Mouse (Mus musculus): ENCODE results near the gene Parvg. TPM values are rescaled to one million over a fixed set of nuclear protein-coding genes. Genes with fewer than 3 reads are reported as not detected.

Gene Parvg
- polyA plus RNA-seq, 1 experiment, result 1.4 TPM

GRCm38 (mm10) chr15:84337599-84337998 lies 13.8 kb downstream of the Parvg start:
- 59% methylated on average over 5 of the region's 5 CpGs for WGBS
- no peak for DNase-seq
- H3K27me3 ChIP-seq (ENCODE audit: control insufficient read depth, insufficient read depth, low read length), result no peaks in the 10 kb centered on the region
- no peak overlapping the region for H3K4me3 ChIP-seq (replicated peaks; ENCODE audit: insufficient read depth, low read depth, low read length)
- H3K4me1 ChIP-seq (ENCODE audit: control insufficient read depth, insufficient read depth, low read length), result no peaks in the 10 kb centered on the region
- TF ChIP-seq POLR2A (IDR thresholded peaks at IDR 0.05; ENCODE audit: borderline replicate concordance, insufficient read depth, low read length) (no peak), CTCF (IDR thresholded peaks at IDR 0.05; ENCODE audit: borderline replicate concordance, insufficient read depth, low read depth, low read length) (no peak)
- no peak overlapping the region for H3K27ac ChIP-seq (ENCODE audit: insufficient read depth, low read length)

- 68% methylated on average over 2 of the region's 2 CpGs for WGBS
- no peak for DNase-seq
- Histone ChIP-seq H3K27me3 (ENCODE audit: control insufficient read depth, insufficient read depth, low read length) (no peaks in the 10 kb centered on the region), H3K4me1 (ENCODE audit: control insufficient read depth, insufficient read depth, low read length) (no peaks in the 10 kb centered on the region), H3K4me3 (replicated peaks; ENCODE audit: insufficient read depth, low read depth, low read length) (no peak overlapping the region), H3K27ac (ENCODE audit: insufficient read depth, low read length) (no peak overlapping the region)
- no peak for TF ChIP-seq POLR2A (IDR thresholded peaks at IDR 0.05; ENCODE audit: borderline replicate concordance, insufficient read depth, low read length)
- TF ChIP-seq CTCF (IDR thresholded peaks at IDR 0.05; ENCODE audit: borderline replicate concordance, insufficient read depth, low read depth, low read length), result no peak
Observed at GRCm38 (mm10) chr15:84340926-84341325, 17.1 kb downstream of the Parvg start.

GRCm38 (mm10) chr15:84348769-84349168 lies 24.9 kb downstream of the Parvg start:
- TF ChIP-seq POLR2A (IDR thresholded peaks at IDR 0.05; ENCODE audit: borderline replicate concordance, insufficient read depth, low read length), result no peak
- 0 out of 2 replicates have a peak, but pooled peaks have one; percentile 6 for TF ChIP-seq CTCF (IDR thresholded peaks at IDR 0.05; ENCODE audit: borderline replicate concordance, insufficient read depth, low read depth, low read length)
- DNase-seq, result no peak
- WGBS, result 95% methylated on average over 4 of the region's 4 CpGs
- Histone ChIP-seq H3K4me1 (ENCODE audit: control insufficient read depth, insufficient read depth, low read length) (no peaks in the 10 kb centered on the region), H3K27me3 (ENCODE audit: control insufficient read depth, insufficient read depth, low read length) (no peaks in the 10 kb centered on the region), H3K27ac (ENCODE audit: insufficient read depth, low read length) (no peak overlapping the region), H3K4me3 (replicated peaks; ENCODE audit: insufficient read depth, low read depth, low read length) (no peak overlapping the region)

- H3K27ac ChIP-seq (ENCODE audit: insufficient read depth, low read length), result no peak overlapping the region
- DNase-seq, result no peak
- no peaks in the 10 kb centered on the region for H3K4me1 ChIP-seq (ENCODE audit: control insufficient read depth, insufficient read depth, low read length)
- 74% methylated on average over 14 of the region's 14 CpGs for WGBS
- no peaks in the 10 kb centered on the region for H3K27me3 ChIP-seq (ENCODE audit: control insufficient read depth, insufficient read depth, low read length)
- TF ChIP-seq POLR2A (IDR thresholded peaks at IDR 0.05; ENCODE audit: borderline replicate concordance, insufficient read depth, low read length) (no peak), CTCF (IDR thresholded peaks at IDR 0.05; ENCODE audit: borderline replicate concordance, insufficient read depth, low read depth, low read length) (no peak)
- H3K4me3 ChIP-seq (replicated peaks; ENCODE audit: insufficient read depth, low read depth, low read length), result no peak overlapping the region
Observed at GRCm38 (mm10) chr15:84349915-84350738, 26.3 kb downstream of the Parvg start.

GRCm38 (mm10) chr15:84351342-84351741 lies 27.5 kb downstream of the Parvg start:
- no peaks in the 10 kb centered on the region for H3K4me1 ChIP-seq (ENCODE audit: control insufficient read depth, insufficient read depth, low read length)
- H3K27me3 ChIP-seq (ENCODE audit: control insufficient read depth, insufficient read depth, low read length), result no peaks in the 10 kb centered on the region
- 97% methylated on average over 7 of the region's 7 CpGs for WGBS
- no peak overlapping the region for H3K27ac ChIP-seq (ENCODE audit: insufficient read depth, low read length)
- TF ChIP-seq CTCF (IDR thresholded peaks at IDR 0.05; ENCODE audit: borderline replicate concordance, insufficient read depth, low read depth, low read length) (no peak), POLR2A (IDR thresholded peaks at IDR 0.05; ENCODE audit: borderline replicate concordance, insufficient read depth, low read length) (no peak)
- DNase-seq, result no peak
- H3K4me3 ChIP-seq (replicated peaks; ENCODE audit: insufficient read depth, low read depth, low read length), result no peak overlapping the region

GRCm38 (mm10) chr15:84351915-84352844 lies 28.4 kb downstream of the Parvg start:
- no peaks in the 10 kb centered on the region for H3K27me3 ChIP-seq (ENCODE audit: control insufficient read depth, insufficient read depth, low read length)
- WGBS, result 25% methylated on average over 21 of the region's 21 CpGs
- no peak overlapping the region for H3K4me3 ChIP-seq (replicated peaks; ENCODE audit: insufficient read depth, low read depth, low read length)
- no peaks in the 10 kb centered on the region for H3K4me1 ChIP-seq (ENCODE audit: control insufficient read depth, insufficient read depth, low read length)
- DNase-seq, result no peak
- no peak for TF ChIP-seq CTCF (IDR thresholded peaks at IDR 0.05; ENCODE audit: borderline replicate concordance, insufficient read depth, low read depth, low read length)
- no peak for TF ChIP-seq POLR2A (IDR thresholded peaks at IDR 0.05; ENCODE audit: borderline replicate concordance, insufficient read depth, low read length)
- no peak overlapping the region for H3K27ac ChIP-seq (ENCODE audit: insufficient read depth, low read length)

- Histone ChIP-seq H3K27ac (ENCODE audit: insufficient read depth, low read length) (no peak overlapping the region), H3K4me3 (replicated peaks; ENCODE audit: insufficient read depth, low read depth, low read length) (no peak overlapping the region), H3K27me3 (ENCODE audit: control insufficient read depth, insufficient read depth, low read length) (no peaks in the 10 kb centered on the region), H3K4me1 (ENCODE audit: control insufficient read depth, insufficient read depth, low read length) (no peaks in the 10 kb centered on the region)
- TF ChIP-seq POLR2A (IDR thresholded peaks at IDR 0.05; ENCODE audit: borderline replicate concordance, insufficient read depth, low read length) (no peak), CTCF (IDR thresholded peaks at IDR 0.05; ENCODE audit: borderline replicate concordance, insufficient read depth, low read depth, low read length) (no peak)
- no peak for DNase-seq
- WGBS, result 73% methylated on average over 5 of the region's 5 CpGs
Observed at GRCm38 (mm10) chr15:84355081-84355480, 31.3 kb downstream of the Parvg start.

Measured in cerebellum, adult 2 months (tissue).